Mouse (Mus musculus): Measurements from ENCODE around the gene 4933416C03Rik. TPM values are rescaled to one million over a fixed set of nuclear protein-coding genes. Genes with fewer than 3 reads are reported as not detected.

Gene 4933416C03Rik
- polyA plus RNA-seq (2015; fragmentation: Nextera tagmentation; extraction: Ambion mirVana): not detected in 2 replicates

DNA sequence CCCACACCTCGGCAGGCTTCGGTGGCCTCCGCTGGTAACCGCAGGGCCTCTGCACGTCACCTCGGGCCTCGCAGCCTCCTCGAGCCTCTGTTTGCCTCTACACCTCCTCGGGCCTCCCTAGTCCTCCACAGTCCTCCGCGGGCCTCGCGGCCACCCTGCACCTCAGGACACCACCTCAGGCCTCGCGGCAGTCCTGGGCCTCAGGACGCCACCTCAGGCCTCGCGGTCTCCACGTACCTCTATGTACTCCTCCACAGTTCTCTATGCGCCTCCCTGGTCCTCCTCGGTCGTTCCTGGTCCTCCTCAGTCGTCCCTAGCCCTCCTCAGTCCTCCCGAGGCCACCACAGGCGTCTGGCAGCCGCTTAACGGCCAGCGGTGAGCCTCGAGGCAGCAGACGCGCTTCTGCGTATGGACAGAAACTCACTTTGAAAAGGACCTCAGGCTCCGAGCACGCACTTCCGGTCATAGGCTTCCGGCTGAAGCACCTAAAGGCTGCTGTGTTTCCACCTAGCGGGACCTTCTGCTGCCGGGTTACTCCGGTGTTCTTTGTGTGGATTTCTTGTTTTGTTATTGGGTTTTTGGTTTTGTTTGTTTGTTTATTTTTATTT, at the start of gene 4933416C03Rik:
Gene 4933416C03Rik (minus strand): TSS at position 51 of the 608 bp plus-strand sequence.

Other genes starting within 250 kb of the 4933416C03Rik start
- gene Ptprr, start 95.7 kb downstream of the 4933416C03Rik start, polyA plus RNA-seq (2015; fragmentation: Nextera tagmentation; extraction: Ambion mirVana): 0.70 and 0.85 TPM in 2 replicates
- gene Ptprb, start 161.6 kb upstream of the 4933416C03Rik start, polyA plus RNA-seq (2015; fragmentation: Nextera tagmentation; extraction: Ambion mirVana): 3.5 and 4.5 TPM in 2 replicates